Mouse (Mus musculus) brain, adult 2 months (tissue): Measurements from ENCODE around the gene Pgpep1.
A peak's percentile ranks its signal among the peaks of the same experiment; 100 is the strongest.

Source experiments
- DNase-seq: peaks from one replicate; pipeline ENCODE4 v3.0.0; 2011; ENCODE audit warnings: low read depth, low spot score

Pgpep1 gene

GRCm38 (mm10) chr8:70608749-70609367 is 51.3 kb downstream of the Pgpep1 start, which contains the start of gene Ssbp4:
TSS of gene Ssbp4 (minus strand) at chr8:70608872.
- no peak for DNase-seq

- peak; percentile 76 for DNase-seq
Measured at GRCm38 (mm10) chr8:70607898-70608748, 52.1 kb downstream of the Pgpep1 start.

- DNase-seq, result no peak
Measured at GRCm38 (mm10) chr8:70607603-70607897, 52.6 kb downstream of the Pgpep1 start.

- DNase-seq, result peak; percentile 27
Measured at GRCm38 (mm10) chr8:70606780-70607602, 53.2 kb downstream of the Pgpep1 start.

- DNase-seq, result no peak
Measured at GRCm38 (mm10) chr8:70605871-70606779, 54.1 kb downstream of the Pgpep1 start.

- DNase-seq, result no peak
Measured at GRCm38 (mm10) chr8:70604558-70604957, 55.6 kb downstream of the Pgpep1 start.

- no peak for DNase-seq
Measured at GRCm38 (mm10) chr8:70602139-70602811, 57.9 kb downstream of the Pgpep1 start.

GRCm38 (mm10) chr8:70601271-70601649 is 58.9 kb downstream of the Pgpep1 start:
- peak; percentile 91 for DNase-seq

GRCm38 (mm10) chr8:70600473-70601270 is 59.5 kb downstream of the Pgpep1 start:
- DNase-seq, result no peak

- no peak for DNase-seq
Measured at GRCm38 (mm10) chr8:70599507-70600290, 60.5 kb downstream of the Pgpep1 start.

- DNase-seq, result peak; percentile 50
Measured at GRCm38 (mm10) chr8:70598722-70599121, 61.5 kb downstream of the Pgpep1 start.

- peak; percentile 91 for DNase-seq
Measured at GRCm38 (mm10) chr8:70598283-70598682, 61.9 kb downstream of the Pgpep1 start.

- DNase-seq, result no peak
Measured at GRCm38 (mm10) chr8:70597417-70598272, 62.5 kb downstream of the Pgpep1 start.

GRCm38 (mm10) chr8:70596775-70597416 is 63.3 kb downstream of the Pgpep1 start:
- DNase-seq, result peak; percentile 56
